Mouse (Mus musculus) erythroblast, embryonic 14.5 days (primary cell): ENCODE measurements around the gene R3hdm2.

Experiments used
- GATA1 ChIP-seq: IDR thresholded peaks from 2 replicates; pipeline ENCODE4 v1.6.1; 2012; ENCODE audit warnings: low read length, inconsistent platforms, mixed read lengths
- TAL1 ChIP-seq: IDR thresholded peaks from 3 replicates; pipeline ENCODE4 v1.6.1; 2012; ENCODE audit warnings: low read length, inconsistent platforms, mixed read lengths

GRCm38 (mm10) chr10:127480833-127481813 is 101.0 kb downstream of the R3hdm2 start:
- no peak for TF ChIP-seq GATA1
- TF ChIP-seq TAL1, result no peak
